Mouse (Mus musculus) cerebral cortex, adult 2 months (tissue): ENCODE data around the gene Fyn.

Source experiments
- WGBS: fragments of 180-500 bp; shearing (Covaris S2); methylation state at CpG from one replicate; pipeline ENCODE4 v1.1.7; 2018; 5-methylcytosine and 5-hydroxymethylcytosine counted together

Gene Fyn

GRCm38 (mm10) chr10:39379721-39380370 lies 11.2 kb downstream of the Fyn start:
- WGBS, result 54% methylated on average over 5 of the region's 5 CpGs

GRCm38 (mm10) chr10:39385259-39385658 lies 16.6 kb downstream of the Fyn start:
- WGBS, result 53% methylated on average over 8 of the region's 8 CpGs

- WGBS, result 51% methylated on average over 15 of the region's 15 CpGs
Observed at GRCm38 (mm10) chr10:39386203-39386602, 17.5 kb downstream of the Fyn start.

GRCm38 (mm10) chr10:39387024-39387423 lies 18.4 kb downstream of the Fyn start:
- 46% methylated on average over 5 of the region's 5 CpGs for WGBS

- 42% methylated on average over 11 of the region's 11 CpGs for WGBS
Observed at GRCm38 (mm10) chr10:39387556-39387955, 18.9 kb downstream of the Fyn start.

GRCm38 (mm10) chr10:39388144-39388543 lies 19.5 kb downstream of the Fyn start:
- 85% methylated on average over 3 of the region's 3 CpGs for WGBS

- WGBS, result 47% methylated on average over 11 of the region's 11 CpGs
Observed at GRCm38 (mm10) chr10:39389451-39389891, 20.8 kb downstream of the Fyn start.

GRCm38 (mm10) chr10:39390541-39390940 lies 21.9 kb downstream of the Fyn start:
- WGBS, result 89% methylated on average over 7 of the region's 7 CpGs

- 76% methylated on average over 6 of the region's 6 CpGs for WGBS
Observed at GRCm38 (mm10) chr10:39392900-39393483, 24.3 kb downstream of the Fyn start.

- 68% methylated on average over 5 of the region's 5 CpGs for WGBS
Observed at GRCm38 (mm10) chr10:39395544-39395943, 26.9 kb downstream of the Fyn start.

GRCm38 (mm10) chr10:39398924-39399323 lies 30.3 kb downstream of the Fyn start:
- WGBS, result 85% methylated on average over 7 of the region's 7 CpGs

GRCm38 (mm10) chr10:39400155-39400554 lies 31.5 kb downstream of the Fyn start:
- 80% methylated on average over 5 of the region's 5 CpGs for WGBS

- 72% methylated on average over 6 of the region's 6 CpGs for WGBS
Observed at GRCm38 (mm10) chr10:39402487-39402886, 33.8 kb downstream of the Fyn start.

- WGBS, result 68% methylated on average over 6 of the region's 6 CpGs
Observed at GRCm38 (mm10) chr10:39403706-39404105, 35.1 kb downstream of the Fyn start.

- WGBS, result 59% methylated on average over 4 of the region's 4 CpGs
Observed at GRCm38 (mm10) chr10:39404175-39404574, 35.5 kb downstream of the Fyn start.

GRCm38 (mm10) chr10:39405982-39406797 lies 37.5 kb downstream of the Fyn start:
- WGBS, result 61% methylated on average over 10 of the region's 10 CpGs

- 60% methylated on average over 7 of the region's 7 CpGs for WGBS
Observed at GRCm38 (mm10) chr10:39406798-39407189, 38.1 kb downstream of the Fyn start.

- 100% methylated on average over 2 of the region's 2 CpGs for WGBS
Observed at GRCm38 (mm10) chr10:39407553-39407952, 38.9 kb downstream of the Fyn start.

- 56% methylated on average over 7 of the region's 7 CpGs for WGBS
Observed at GRCm38 (mm10) chr10:39409602-39410001, 40.9 kb downstream of the Fyn start.

GRCm38 (mm10) chr10:39410151-39410649 lies 41.5 kb downstream of the Fyn start:
- 72% methylated on average over 6 of the region's 6 CpGs for WGBS

- 54% methylated on average over 8 of the region's 8 CpGs for WGBS
Observed at GRCm38 (mm10) chr10:39411857-39412559, 43.4 kb downstream of the Fyn start.
